Mouse (Mus musculus) left cerebral cortex, postnatal 10 days (tissue): ENCODE results near the gene St8sia1. TPM values are rescaled to one million over a fixed set of nuclear protein-coding genes. Genes with fewer than 3 reads are reported as not detected.
"Not testable (repeated sequence)": the region's sequence is repeated elsewhere in the genome, so short reads cannot be mapped to it uniquely, and the experiment has no call there.

ENCODE experiments used
- DNase-seq, 2 experiments: peaks; one replicate each; pipeline ENCODE4 v3.0.0; 2021 to 2022; ENCODE audit warnings: low spot score in 2 of 2, mixed read lengths in 1 of 2; ENCODE audit errors: extremely low spot score in 1 of 2
- intact Hi-C: fragments of 180-260 bp; cut with DNase I; formaldehyde crosslinking; loops from one replicate; pipeline ENCODE4 v1.15.1; 2025
- total RNA-seq, 2 experiments: library from RNA; stranded (reverse); gene quantifications; 2 replicates each; pipeline ENCODE4 v1.2.3; 2021

Gene St8sia1
- total RNA-seq = 10 to 100 TPM; 21.7 to 24.4 TPM

DNA sequence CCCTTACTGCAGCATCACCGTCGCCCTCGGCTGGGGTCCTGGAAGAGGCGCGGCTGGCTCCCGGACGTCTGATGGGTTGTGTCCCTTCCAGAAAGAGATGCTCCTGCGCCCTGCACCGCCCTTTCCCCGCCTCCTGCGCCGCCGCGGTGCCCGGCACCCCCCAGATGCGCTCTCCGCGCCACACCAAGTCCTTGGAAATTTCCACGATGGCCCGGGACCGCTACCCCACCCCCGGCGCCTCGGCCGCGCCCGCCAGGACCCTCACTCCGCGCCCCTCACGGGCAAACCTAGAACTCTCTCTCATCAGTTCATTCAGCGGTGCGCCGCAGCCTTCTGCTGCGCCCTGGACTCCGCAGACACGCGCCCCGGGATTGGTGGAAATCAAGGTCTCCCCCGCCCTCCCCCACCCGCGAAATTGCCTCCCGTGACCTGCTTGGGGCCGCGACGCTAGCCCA is at the start of gene St8sia1:
TSS of gene St8sia1 (minus strand) at position 377 of the 455 bp plus-strand sequence.
- intact Hi-C loops = loop anchor here (2.0 kb wide), 1 partner anchor 185 kb away; no protein-coding TSS in a partner anchor
- peak; percentile 48 to 68 for DNase-seq

DNA sequence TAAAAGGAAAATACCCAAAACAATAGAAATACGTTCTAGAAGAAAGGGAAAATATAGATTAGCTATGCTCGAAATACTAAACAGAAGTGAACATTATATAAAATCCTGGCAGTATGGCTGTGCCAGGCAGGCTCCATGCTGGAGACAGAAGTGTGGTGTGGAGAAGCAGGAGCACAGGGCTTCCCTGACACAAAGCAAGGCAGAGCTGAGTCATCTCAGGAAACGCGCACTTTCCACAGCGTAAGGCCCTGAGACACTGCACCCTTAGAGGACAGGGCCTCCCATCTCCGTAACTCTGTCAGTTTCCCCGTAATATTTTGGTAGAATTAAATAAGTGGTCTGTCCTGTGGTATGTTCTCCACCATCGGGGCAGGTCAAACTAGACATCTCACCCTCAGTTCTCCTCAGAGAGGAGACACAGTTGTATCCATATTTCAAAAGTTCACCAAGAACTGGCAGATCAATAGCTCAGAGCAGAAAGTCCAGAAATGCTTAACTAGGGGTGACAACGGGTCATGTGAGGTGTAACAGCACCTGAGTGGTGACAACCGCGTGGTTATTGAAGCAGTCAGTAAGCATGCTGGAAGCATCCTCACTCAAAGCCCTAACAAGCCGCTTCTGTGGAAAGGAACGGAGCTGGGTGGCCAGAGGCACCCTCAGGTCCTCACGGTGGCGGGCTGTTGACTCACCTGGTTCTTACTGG is 48.4 kb upstream of the St8sia1 start:
- no peak for DNase-seq
- intact Hi-C loops = no loop called here

DNA sequence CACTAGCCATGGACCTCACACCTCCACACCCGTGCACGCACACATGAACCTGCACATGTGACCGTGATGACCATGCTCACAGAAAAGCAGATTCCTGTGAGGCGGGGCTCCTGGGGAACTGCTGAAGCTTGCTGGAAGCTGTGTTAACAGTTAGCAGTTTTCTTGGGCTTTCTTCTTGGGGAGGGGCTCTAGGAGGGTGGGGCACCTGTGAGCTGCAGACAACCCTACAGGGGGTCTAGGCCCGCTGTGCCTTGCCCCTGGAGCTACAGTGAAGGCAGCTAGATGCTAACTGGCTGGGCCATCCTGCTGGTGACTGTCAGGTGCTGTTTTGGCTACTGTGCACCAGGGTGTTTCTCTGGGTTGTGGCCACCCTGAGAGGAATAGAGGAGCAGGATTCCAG is 44.6 kb upstream of the St8sia1 start:
- DNase-seq = no peak
- intact Hi-C loops = no loop called here

DNA sequence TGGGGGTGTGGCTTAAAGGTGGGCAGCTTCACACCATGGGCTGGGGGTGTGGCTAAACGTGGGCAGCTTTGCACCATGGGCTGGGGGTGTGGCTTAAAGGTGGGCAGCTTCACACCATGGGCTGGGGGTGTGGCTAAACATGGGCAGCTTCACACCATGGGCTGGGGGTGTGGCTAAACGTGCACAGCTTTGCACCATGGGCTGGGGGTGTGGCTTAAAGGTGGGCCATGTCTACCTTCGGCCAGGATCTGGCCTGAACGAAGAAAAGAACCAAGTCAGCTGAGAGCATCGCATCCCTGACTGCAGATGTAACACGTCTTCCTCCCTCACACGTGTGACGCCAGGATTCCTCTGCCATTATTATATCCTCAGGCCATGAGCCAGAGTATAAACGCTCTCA is 41.0 kb upstream of the St8sia1 start:
- intact Hi-C loops, DNase-seq: not testable (repeated sequence)

DNA sequence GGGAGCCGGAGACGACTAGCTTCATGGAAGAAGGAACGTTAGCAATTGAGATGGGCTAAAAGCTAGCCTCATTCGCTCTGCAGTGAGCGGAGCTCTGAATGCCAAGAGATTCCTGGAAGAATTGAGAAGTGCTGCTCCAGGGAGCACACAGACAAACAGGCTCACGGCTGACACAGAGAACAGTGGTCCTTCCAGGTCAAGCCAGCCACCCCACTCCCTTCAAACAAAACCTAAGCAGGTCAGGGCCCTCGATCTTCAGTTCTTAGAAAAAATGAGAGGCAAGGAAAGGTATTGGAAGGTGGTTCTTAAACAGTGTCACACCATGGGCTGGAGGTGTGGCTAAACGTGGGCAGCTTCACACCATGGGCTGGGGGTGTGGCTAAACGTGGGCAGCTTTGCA is 40.5 kb upstream of the St8sia1 start:
- intact Hi-C loops = no loop called here
- DNase-seq = no peak

DNA sequence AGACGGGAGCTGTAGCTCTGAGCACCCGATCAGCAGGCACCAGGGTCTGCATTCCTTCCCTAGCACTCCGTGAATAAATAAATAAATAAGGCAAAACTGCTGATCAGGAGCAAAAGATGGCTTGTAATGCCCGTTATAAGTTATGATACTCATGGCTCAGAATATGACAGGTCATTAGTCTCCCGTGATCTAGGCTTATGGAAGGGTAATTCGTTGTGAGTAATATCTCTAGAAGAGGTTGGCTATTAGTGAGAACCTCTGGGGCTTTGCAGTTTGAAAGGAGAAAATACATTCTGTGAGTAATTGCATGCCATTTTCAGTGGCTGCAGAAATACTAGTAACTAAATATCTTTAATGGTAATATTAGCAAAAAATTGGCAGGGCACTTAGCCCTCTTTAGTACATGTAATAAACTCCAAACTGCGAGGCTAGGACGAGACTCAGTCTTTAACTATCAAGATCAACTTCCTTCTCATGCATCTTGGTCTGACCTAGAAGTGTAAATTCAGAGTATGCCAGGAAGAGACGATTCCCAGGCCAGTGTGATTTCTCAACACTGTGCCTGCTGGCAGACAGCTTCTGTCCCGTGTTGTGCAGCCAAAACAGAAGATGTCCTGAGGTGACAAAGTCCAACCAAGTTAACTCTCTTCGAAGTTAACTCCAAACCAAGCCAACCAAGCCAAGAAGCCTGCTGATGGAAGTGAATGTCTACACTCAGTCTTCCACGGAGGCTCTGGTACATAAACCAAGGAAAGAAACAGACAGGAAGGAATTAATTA is 34.2 kb upstream of the St8sia1 start:
- no peak for DNase-seq
- intact Hi-C loops = no loop called here

DNA sequence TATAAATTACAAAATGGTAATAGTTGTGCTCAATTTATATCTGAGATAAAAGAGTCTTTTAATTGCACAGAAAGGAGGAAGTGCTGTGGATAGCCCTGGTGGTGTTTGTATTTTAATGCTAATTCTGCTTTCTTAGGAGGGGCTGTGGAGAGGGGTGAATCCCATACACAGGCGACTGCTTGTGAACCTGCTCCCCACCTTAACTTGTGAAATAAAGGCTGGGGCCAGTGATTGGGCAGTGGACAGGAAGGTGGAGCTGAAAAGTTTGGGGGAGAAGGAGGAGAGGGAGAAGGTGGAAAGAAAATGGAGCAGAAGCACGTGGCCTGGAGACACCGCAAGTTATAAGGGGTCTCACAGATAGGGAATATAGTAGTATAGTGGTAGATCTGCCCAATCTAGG is 32.6 kb upstream of the St8sia1 start:
- intact Hi-C loops = no loop called here
- DNase-seq = no peak

DNA sequence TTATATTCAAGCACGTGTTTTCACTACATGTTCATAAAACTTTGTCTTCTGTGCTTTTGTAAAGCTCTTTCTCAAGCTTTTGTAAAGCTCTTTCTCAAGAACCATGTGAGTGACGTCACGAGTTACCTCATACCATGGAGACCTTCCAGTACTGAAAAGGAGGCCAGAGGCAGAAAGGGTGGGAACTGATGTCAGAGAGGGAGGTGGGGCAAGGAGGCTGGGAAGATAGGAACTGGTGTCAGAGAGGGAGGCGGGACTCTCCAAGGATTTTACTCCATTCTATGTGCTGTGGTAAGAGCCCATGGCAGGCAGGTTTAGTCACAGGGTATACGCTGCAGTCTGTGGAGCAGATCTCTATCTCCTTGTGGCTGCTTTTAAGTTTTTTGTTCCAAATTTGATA is 31.3 kb upstream of the St8sia1 start:
- intact Hi-C loops = no loop called here
- no peak for DNase-seq

DNA sequence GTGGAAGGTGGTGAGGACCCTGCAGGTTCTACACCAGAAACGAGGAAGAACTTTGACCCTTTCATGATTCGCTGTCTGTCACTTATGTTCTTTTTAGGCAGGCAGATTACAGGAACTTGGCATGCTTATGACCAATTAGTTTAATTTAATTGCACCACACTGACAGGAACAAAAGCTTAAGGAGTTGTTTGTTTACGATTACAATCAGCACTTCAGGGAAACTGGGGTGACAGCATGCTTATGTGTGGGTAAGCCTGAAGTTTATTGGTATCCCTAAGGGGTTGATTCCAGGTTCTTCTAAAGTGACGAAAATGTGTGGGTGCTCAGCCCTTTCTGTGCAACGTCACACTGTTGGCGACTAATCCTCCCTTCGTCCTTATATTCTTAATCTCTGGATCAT is 30.6 kb upstream of the St8sia1 start:
- intact Hi-C loops = no loop called here
- no peak for DNase-seq

DNA sequence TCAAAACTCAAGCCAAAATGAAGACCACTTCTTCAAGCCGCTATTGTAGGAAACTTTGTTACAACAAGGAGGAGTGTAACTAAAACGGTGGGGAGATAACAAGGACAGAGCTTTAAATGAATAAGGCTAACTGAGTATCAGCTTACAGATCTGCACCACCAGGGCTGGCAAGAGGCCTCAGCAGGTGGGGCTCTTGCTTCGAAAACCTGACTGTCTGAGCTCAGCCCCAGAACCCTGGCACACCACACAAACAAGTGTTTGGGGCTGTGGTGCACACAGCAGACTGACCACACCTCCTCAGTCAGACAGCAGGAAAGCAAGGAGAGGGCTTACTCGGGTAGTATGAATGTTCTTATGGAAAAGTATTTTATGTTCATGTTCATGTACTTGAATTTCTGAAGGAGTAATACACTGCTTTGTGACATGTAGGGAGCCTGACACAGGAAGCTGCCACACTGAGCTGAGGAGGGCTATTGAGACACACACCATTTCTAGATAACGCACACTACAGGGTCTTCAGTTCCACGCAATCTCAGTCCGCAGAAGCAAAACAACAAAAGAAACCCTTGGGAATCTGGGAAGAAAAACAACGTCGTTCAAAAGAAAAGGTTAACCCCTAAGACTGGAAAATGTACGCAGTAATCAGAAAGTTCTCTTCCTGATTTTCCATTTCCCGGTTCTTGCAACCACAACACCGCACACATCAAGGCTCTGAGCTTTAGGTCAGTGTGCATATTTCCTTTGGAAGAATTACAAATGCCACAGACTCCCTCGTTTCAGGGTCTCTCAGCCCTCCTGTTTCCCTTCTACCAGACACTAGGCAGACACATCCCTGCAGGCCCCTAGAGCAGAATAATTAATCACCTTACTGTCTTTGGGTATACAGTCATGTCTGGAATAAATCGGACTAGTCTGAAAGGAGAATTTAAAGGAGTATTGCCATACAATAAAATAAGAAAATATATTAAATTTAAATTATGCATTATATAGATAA is 29.8 kb upstream of the St8sia1 start:
- intact Hi-C loops = no loop called here
- no peak for DNase-seq

DNA sequence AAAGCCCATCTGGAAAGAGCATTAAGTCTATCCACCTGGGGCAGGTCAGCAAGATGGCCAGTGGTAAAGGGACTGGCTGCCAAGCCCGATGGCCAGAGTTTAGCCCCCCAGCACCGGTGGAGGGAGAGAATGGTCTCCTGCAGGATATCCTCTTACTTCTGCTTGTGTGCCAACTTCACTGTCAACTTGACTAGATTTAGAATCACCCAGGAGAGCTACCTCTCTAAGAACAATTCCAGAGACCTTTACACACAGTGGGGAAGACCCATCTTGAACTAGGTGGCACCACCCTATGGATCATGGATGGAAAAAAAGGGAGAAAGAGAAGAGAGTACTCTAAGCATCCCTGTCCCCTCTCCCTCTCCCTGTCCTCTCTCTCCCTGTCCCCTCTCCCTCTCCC is 28.7 kb upstream of the St8sia1 start:
- intact Hi-C loops = no loop called here
- DNase-seq = no peak

DNA sequence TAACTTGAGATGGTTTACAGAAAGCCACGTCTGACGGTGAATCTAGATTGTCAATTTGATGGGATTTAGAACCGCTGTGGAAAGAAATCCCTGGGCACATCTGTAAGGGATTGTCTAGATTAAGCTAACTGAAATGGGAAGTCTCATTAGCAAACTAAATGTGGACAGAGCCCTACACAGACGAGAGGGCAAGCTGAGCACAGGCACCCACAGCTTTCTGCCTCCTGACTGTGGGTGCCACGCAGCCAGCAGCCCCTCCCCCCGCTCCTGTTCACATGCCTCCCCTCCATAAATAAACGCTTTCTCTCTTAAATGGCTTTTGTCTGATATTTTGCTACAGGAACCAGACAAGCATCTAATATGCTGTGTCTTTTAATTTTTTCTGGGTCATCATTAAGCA is 27.8 kb upstream of the St8sia1 start:
- intact Hi-C loops = no loop called here

DNA sequence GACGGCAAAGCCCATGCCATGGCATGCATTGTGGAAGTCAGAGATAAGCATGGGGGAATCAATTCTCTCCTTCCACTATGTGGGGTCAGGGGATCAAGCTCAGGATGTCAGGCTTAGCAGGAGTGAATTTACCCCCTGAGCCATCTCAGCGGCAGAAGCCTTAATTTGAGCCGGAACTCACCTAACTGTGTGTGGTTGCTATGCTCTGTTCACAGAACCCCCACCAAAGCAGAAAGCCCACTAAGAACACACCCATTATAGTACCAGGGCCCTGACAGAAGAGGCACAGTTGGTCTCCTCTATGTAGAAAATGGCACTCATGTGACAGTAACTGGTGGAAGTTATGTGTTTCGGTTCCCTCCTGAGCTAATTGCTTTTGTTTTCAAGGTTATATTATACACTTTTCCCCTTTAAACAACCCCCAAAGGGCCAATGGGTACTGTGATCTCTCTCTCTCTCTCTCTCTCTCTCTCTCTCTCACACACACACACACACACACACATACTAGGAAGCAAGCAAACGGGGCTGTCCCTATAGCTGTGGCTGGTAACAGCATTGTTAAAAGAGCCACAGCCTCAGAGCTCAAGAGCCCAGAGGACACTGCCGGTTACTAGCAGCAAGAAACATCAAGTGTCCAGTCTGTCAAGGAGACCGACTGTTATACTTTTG is 27.3 kb upstream of the St8sia1 start:
- intact Hi-C loops = no loop called here
- DNase-seq = no peak

More for the DNA sequence above, 27.8 kb upstream of the St8sia1 start:
- DNase-seq = no peak

DNA sequence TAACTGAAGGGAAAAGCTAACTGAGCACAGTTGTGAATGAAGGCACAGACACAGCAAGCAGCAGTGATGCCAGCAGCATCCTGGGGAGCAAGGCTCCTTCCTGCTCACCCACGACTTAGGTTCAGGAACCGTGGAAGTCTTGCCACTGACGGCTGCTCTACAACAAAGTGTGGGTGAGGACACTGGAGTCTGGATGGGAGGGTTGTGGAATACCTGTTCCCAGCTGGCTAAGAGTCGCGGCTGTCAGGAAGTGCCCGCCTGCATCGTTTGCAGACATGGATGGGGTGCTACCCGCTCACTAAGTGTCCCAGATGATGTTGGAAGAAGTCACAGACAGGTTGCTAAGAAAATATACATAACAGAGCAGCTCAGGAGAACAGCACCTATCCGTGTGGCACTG is 26.3 kb upstream of the St8sia1 start:
- intact Hi-C loops = no loop called here
- no peak for DNase-seq

DNA sequence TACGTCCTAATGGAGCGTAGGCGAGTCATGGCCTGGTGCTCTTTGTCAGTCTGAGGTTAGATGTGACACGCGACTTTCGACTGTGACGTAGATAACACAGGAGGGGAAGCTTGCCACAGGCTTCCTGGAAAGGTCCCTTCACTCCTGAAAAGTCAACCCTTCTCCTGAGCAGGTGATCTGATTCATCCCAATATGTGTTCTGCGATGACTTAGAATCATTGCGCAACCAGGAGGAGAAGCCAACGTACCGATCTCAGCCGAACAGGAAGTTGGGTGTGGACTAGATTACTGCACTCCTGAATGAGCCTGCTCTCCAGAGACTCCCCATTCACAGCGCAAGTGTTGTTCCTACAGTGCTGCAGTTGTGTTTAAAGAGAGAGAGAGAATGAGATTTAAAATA is 25.2 kb upstream of the St8sia1 start:
- no peak for DNase-seq
- intact Hi-C loops = no loop called here

DNA sequence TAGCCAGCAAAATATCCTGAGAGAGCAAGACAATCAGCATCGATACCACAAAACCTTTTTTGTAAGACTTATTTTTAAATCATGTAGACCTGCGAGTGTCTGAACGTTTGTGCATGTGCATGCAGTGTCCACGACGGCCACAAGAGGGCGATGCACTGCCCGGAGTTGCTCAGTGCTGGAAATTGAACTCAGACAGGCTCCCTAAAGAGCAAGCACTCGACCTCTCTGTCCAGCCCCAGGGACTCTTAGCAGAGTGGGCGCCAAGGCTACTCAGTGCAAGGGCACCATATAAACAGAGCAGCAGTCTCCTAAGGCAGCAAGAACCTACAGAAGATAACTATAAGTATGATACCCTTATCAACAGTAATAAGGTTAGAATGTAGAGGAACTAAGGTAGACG is 24.5 kb upstream of the St8sia1 start:
- intact Hi-C loops = no loop called here
- peak; percentile 20 to 67 for DNase-seq

DNA sequence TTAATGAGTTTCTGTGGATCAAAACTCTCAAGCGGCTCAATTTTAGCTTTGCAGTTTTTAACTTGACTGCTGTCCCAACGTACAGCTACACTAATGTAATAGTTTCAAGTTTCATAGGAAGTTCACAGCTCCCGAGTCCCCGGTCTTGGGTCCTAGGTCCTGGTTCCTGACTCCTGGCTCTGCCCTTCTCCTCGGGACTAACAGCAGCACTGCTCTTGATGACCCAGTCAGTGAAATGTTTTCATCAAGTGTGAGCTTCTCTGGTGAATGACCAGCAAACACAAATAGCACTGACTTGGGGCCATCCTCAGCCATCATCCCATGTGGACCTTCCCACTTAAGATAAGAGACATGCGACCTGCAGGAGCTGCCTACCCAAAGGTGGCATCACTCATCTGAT is 24.0 kb upstream of the St8sia1 start:
- DNase-seq = no peak
- intact Hi-C loops = no loop called here

DNA sequence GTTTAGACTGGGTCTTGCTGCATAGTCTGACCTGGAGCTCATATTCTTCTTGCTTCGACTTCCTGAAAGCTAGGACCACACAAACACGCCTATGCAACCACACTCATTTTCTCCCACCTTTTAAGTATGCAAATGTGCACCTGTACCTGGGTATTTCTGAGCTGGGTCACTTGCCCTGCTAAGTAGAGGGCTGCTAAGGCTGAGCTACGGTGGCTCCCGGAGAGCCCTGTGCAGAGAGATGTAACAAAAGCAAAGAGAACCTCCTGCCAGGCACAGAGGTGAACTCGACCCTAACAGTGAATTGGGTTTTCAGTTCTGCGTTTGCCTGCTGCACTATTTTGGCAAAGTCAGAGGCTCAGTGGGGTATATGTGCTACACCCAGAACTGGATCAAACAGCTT is 23.4 kb upstream of the St8sia1 start:
- intact Hi-C loops = no loop called here
- no peak for DNase-seq

DNA sequence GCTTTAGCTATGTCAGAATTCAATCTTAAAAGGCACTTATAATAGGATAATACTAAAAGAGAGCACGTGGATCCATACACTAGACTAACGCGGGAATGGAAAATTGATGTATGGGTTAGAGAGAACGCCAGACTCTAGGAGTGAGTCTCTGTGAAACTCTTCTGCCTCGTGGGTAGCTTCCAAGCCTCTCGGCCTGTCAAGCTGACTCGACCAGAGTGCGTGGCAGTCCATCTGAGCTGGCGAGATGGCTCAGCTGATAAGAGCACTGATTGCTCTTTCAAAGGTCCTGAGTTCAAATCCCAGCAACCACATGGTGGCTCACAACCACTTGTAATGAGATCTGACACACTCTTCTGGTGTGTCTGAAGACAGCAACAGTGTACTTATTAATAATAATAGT is 22.5 kb upstream of the St8sia1 start:
- DNase-seq = not testable (repeated sequence)

More for the DNA sequence above, 22.5 kb upstream of the St8sia1 start:
- intact Hi-C loops = not testable (repeated sequence)
